Mouse (Mus musculus): ENCODE results near the gene Itgb8. TPM values are rescaled to one million over a fixed set of nuclear protein-coding genes. Genes with fewer than 3 reads are reported as not detected.

Gene Itgb8
- polyA plus RNA-seq, 1 experiment: not detected

- Histone ChIP-seq H3K4me3 (ENCODE audit: insufficient read depth, low read depth, low read length) (no peak overlapping the region), H3K4me1 (ENCODE audit: control insufficient read depth, insufficient read depth, insufficient read length, low read length) (no peaks in the 10 kb centered on the region), H3K27ac (replicated peaks; ENCODE audit: low read depth, low read length) (no peak overlapping the region)
Measured at GRCm38 (mm10) chr12:119182215-119182924, 56.2 kb downstream of the Itgb8 start.

GRCm38 (mm10) chr12:119176017-119176416, 62.6 kb downstream of the Itgb8 start:
- H3K4me3 ChIP-seq (ENCODE audit: insufficient read depth, low read depth, low read length): no peak overlapping the region
- no peak overlapping the region for H3K27ac ChIP-seq (replicated peaks; ENCODE audit: low read depth, low read length)
- no peaks in the 10 kb centered on the region for H3K4me1 ChIP-seq (ENCODE audit: control insufficient read depth, insufficient read depth, insufficient read length, low read length)

GRCm38 (mm10) chr12:119169828-119170539, 68.6 kb downstream of the Itgb8 start:
- H3K4me3 ChIP-seq (ENCODE audit: insufficient read depth, low read depth, low read length): no peak overlapping the region
- no peak overlapping the region for H3K27ac ChIP-seq (replicated peaks; ENCODE audit: low read depth, low read length)
- H3K4me1 ChIP-seq (ENCODE audit: control insufficient read depth, insufficient read depth, insufficient read length, low read length): peaks cover 2% of the 10 kb centered on the region; the same call in 1 of the 2 replicates

GRCm38 (mm10) chr12:119169143-119169542, 69.5 kb downstream of the Itgb8 start:
- Histone ChIP-seq H3K4me3 (ENCODE audit: insufficient read depth, low read depth, low read length) (no peak overlapping the region), H3K4me1 (ENCODE audit: control insufficient read depth, insufficient read depth, insufficient read length, low read length) (peaks cover 2% of the 10 kb centered on the region; the same call in 1 of the 2 replicates), H3K27ac (replicated peaks; ENCODE audit: low read depth, low read length) (no peak overlapping the region)

GRCm38 (mm10) chr12:119165115-119165514, 73.5 kb downstream of the Itgb8 start:
- Histone ChIP-seq H3K27ac (replicated peaks; ENCODE audit: low read depth, low read length) (no peak overlapping the region), H3K4me1 (ENCODE audit: control insufficient read depth, insufficient read depth, insufficient read length, low read length) (peaks cover 2% of the 10 kb centered on the region; the same call in 1 of the 2 replicates), H3K4me3 (ENCODE audit: insufficient read depth, low read depth, low read length) (no peak overlapping the region)

GRCm38 (mm10) chr12:119164672-119165071, 73.9 kb downstream of the Itgb8 start:
- Histone ChIP-seq H3K27ac (replicated peaks; ENCODE audit: low read depth, low read length) (no peak overlapping the region), H3K4me3 (ENCODE audit: insufficient read depth, low read depth, low read length) (no peak overlapping the region), H3K4me1 (ENCODE audit: control insufficient read depth, insufficient read depth, insufficient read length, low read length) (peaks cover 2% of the 10 kb centered on the region; the same call in 1 of the 2 replicates)

- Histone ChIP-seq H3K4me1 (ENCODE audit: control insufficient read depth, insufficient read depth, insufficient read length, low read length) (peaks cover 2% of the 10 kb centered on the region; the same call in 1 of the 2 replicates), H3K27ac (replicated peaks; ENCODE audit: low read depth, low read length) (no peak overlapping the region), H3K4me3 (ENCODE audit: insufficient read depth, low read depth, low read length) (no peak overlapping the region)
Measured at GRCm38 (mm10) chr12:119164176-119164575, 74.4 kb downstream of the Itgb8 start.

- H3K27ac ChIP-seq (replicated peaks; ENCODE audit: low read depth, low read length): no peak overlapping the region
- H3K4me3 ChIP-seq (ENCODE audit: insufficient read depth, low read depth, low read length): no peak overlapping the region
Measured at GRCm38 (mm10) chr12:119160786-119161185, 77.8 kb downstream of the Itgb8 start.

GRCm38 (mm10) chr12:119159254-119159933, 79.2 kb downstream of the Itgb8 start:
- no peaks in the 10 kb centered on the region for H3K4me1 ChIP-seq (ENCODE audit: control insufficient read depth, insufficient read depth, insufficient read length, low read length)
- no peak overlapping the region for H3K27ac ChIP-seq (replicated peaks; ENCODE audit: low read depth, low read length)
- H3K4me3 ChIP-seq (ENCODE audit: insufficient read depth, low read depth, low read length): no peak overlapping the region

More at GRCm38 (mm10) chr12:119160786-119161185, 77.8 kb downstream of the Itgb8 start:
- H3K4me1 ChIP-seq (ENCODE audit: control insufficient read depth, insufficient read depth, insufficient read length, low read length): no peaks in the 10 kb centered on the region

GRCm38 (mm10) chr12:119157686-119158085, 80.9 kb downstream of the Itgb8 start:
- H3K4me1 ChIP-seq (ENCODE audit: control insufficient read depth, insufficient read depth, insufficient read length, low read length): no peaks in the 10 kb centered on the region
- no peak overlapping the region for H3K27ac ChIP-seq (replicated peaks; ENCODE audit: low read depth, low read length)
- no peak overlapping the region for H3K4me3 ChIP-seq (ENCODE audit: insufficient read depth, low read depth, low read length)

GRCm38 (mm10) chr12:119157068-119157467, 81.5 kb downstream of the Itgb8 start:
- Histone ChIP-seq H3K4me3 (ENCODE audit: insufficient read depth, low read depth, low read length) (no peak overlapping the region), H3K4me1 (ENCODE audit: control insufficient read depth, insufficient read depth, insufficient read length, low read length) (no peaks in the 10 kb centered on the region), H3K27ac (replicated peaks; ENCODE audit: low read depth, low read length) (no peak overlapping the region)

- Histone ChIP-seq H3K4me3 (ENCODE audit: insufficient read depth, low read depth, low read length) (no peak overlapping the region), H3K4me1 (ENCODE audit: control insufficient read depth, insufficient read depth, insufficient read length, low read length) (no peaks in the 10 kb centered on the region), H3K27ac (replicated peaks; ENCODE audit: low read depth, low read length) (no peak overlapping the region)
Measured at GRCm38 (mm10) chr12:119155566-119155965, 83.0 kb downstream of the Itgb8 start.

- Histone ChIP-seq H3K4me3 (ENCODE audit: insufficient read depth, low read depth, low read length) (no peak overlapping the region), H3K4me1 (ENCODE audit: control insufficient read depth, insufficient read depth, insufficient read length, low read length) (no peaks in the 10 kb centered on the region), H3K27ac (replicated peaks; ENCODE audit: low read depth, low read length) (no peak overlapping the region)
Measured at GRCm38 (mm10) chr12:119150956-119151355, 87.6 kb downstream of the Itgb8 start.

- H3K27ac ChIP-seq (replicated peaks; ENCODE audit: low read depth, low read length): no peak overlapping the region
- H3K4me1 ChIP-seq (ENCODE audit: control insufficient read depth, insufficient read depth, insufficient read length, low read length): no peaks in the 10 kb centered on the region
- no peak overlapping the region for H3K4me3 ChIP-seq (ENCODE audit: insufficient read depth, low read depth, low read length)
Measured at GRCm38 (mm10) chr12:119147753-119148152, 90.8 kb downstream of the Itgb8 start.

GRCm38 (mm10) chr12:119146031-119146430, 92.6 kb downstream of the Itgb8 start:
- Histone ChIP-seq H3K4me3 (ENCODE audit: insufficient read depth, low read depth, low read length) (no peak overlapping the region), H3K27ac (replicated peaks; ENCODE audit: low read depth, low read length) (no peak overlapping the region), H3K4me1 (ENCODE audit: control insufficient read depth, insufficient read depth, insufficient read length, low read length) (no peaks in the 10 kb centered on the region)

All from brown adipose tissue, adult 24 weeks (tissue).